Mouse (Mus musculus): Measurements from ENCODE around the gene Ttc19.

- TF ChIP-seq CTCF (IDR thresholded peaks at IDR 0.05; ENCODE audit: insufficient read depth, low read length) (no peak), POLR2A (IDR thresholded peaks at IDR 0.05; ENCODE audit: borderline replicate concordance, extremely low read depth, low read depth, low read length) (no peak)
Measured at GRCm38 (mm10) chr11:62264018-62264417, 17.3 kb upstream of the Ttc19 start.
